Mouse (Mus musculus) liver, embryonic 11.5 days (tissue): ENCODE data around the gene Zfp346. TPM values are rescaled to one million over a fixed set of nuclear protein-coding genes. Genes with fewer than 3 reads are reported as not detected.
A peak's percentile ranks its signal among the peaks of the same experiment; 100 is the strongest.

ENCODE experiments used
- ATAC-seq: fragments of 200-750 bp; cut with Nextera tagmentation; replicated peaks from 2 replicates; pipeline ENCODE4 v1.8.0; 2017; ENCODE audit warnings: moderate number of reproducible peaks, mild to moderate bottlenecking, moderate TSS enrichment, moderate library complexity; ENCODE audit not compliant: low FRiP score
- DNase-seq: peaks from one replicate; pipeline ENCODE4 v3.0.0-alpha.2; 2017; ENCODE audit warnings: low spot score
- H3K27ac ChIP-seq: fragments of 300-500 bp; sonication (generic); 2 replicates; pipeline ENCODE4 v1.5.1; 2014; ENCODE audit warnings: mild to moderate bottlenecking, low read depth, low read length, control low read depth
- H3K27me3 ChIP-seq: fragments of 300-500 bp; sonication (generic); replicated peaks from 2 replicates; pipeline ENCODE4 v1.6.1; 2014; ENCODE audit warnings: low read length, mixed read lengths; ENCODE audit not compliant: control insufficient read depth, insufficient read depth
- H3K36me3 ChIP-seq: fragments of 300-500 bp; sonication (generic); 2 replicates; pipeline ENCODE4 v1.6.1; 2014; ENCODE audit warnings: mild to moderate bottlenecking, low read length, moderate library complexity, mixed read lengths; ENCODE audit not compliant: control insufficient read depth, insufficient read depth
- H3K4me1 ChIP-seq: fragments of 300-500 bp; sonication (generic); replicated peaks from 2 replicates; pipeline ENCODE4 v1.6.1; 2014; ENCODE audit warnings: low read length, mixed read lengths; ENCODE audit not compliant: control insufficient read depth, insufficient read depth
- H3K4me2 ChIP-seq: fragments of 300-500 bp; sonication (generic); 2 replicates; pipeline ENCODE4 v1.6.1; 2014; ENCODE audit warnings: mild to moderate bottlenecking, control low read depth, moderate library complexity
- H3K4me3 ChIP-seq: fragments of 300-500 bp; sonication (generic); 2 replicates; pipeline ENCODE4 v1.5.1; 2014; ENCODE audit warnings: low read depth, low read length, control low read depth
- H3K9ac ChIP-seq: fragments of 300-500 bp; sonication (generic); 2 replicates; pipeline ENCODE4 v1.6.1; 2014; ENCODE audit warnings: low read depth, low read length, control low read depth
- H3K9me3 ChIP-seq: fragments of 300-500 bp; sonication (generic); 2 replicates; pipeline ENCODE4 v1.6.1; 2016; ENCODE audit warnings: low read length, inconsistent platforms, mixed read lengths; ENCODE audit not compliant: control insufficient read depth
- WGBS: fragments of 180-500 bp; shearing (Covaris S2); extraction: QIAGEN DNeasy Blood & Tissue Kit; methylation state at CpG from one replicate; pipeline ENCODE4 v1.1.7; 2014; 5-methylcytosine and 5-hydroxymethylcytosine counted together
- polyA plus RNA-seq: library from polyadenylated mRNA; unstranded; fragments of >200 nt; fragmentation: Nextera tagmentation; extraction: Ambion mirVana; gene quantifications from 2 replicates; pipeline ENCODE4 v1.2.1, GENCODE M21; 2014

The Zfp346 gene
- polyA plus RNA-seq, 1 experiment from 2014 or later, result 18.9 TPM

- Histone ChIP-seq H3K4me3 (peak overlapping the region; percentile 81), H3K4me2 (peak overlapping the region; percentile 87), H3K27me3 (no peaks in the 10 kb centered on the region), H3K4me1 (peaks cover 7% of the 10 kb centered on the region), H3K36me3 (no peaks in the 10 kb centered on the region), H3K27ac (peak overlapping the region; percentile 87), H3K9me3 (no peaks in the 10 kb centered on the region), H3K9ac (peak overlapping the region; percentile 83)
- DNase-seq (no peak), ATAC-seq (peak; percentile 13; the same call in 1 of the 2 replicates)
- WGBS, result 26% methylated on average over 20 of the region's 20 CpGs
Measured at GRCm38 (mm10) chr13:55099066-55099725, 5.9 kb upstream of the Zfp346 start.

DNA sequence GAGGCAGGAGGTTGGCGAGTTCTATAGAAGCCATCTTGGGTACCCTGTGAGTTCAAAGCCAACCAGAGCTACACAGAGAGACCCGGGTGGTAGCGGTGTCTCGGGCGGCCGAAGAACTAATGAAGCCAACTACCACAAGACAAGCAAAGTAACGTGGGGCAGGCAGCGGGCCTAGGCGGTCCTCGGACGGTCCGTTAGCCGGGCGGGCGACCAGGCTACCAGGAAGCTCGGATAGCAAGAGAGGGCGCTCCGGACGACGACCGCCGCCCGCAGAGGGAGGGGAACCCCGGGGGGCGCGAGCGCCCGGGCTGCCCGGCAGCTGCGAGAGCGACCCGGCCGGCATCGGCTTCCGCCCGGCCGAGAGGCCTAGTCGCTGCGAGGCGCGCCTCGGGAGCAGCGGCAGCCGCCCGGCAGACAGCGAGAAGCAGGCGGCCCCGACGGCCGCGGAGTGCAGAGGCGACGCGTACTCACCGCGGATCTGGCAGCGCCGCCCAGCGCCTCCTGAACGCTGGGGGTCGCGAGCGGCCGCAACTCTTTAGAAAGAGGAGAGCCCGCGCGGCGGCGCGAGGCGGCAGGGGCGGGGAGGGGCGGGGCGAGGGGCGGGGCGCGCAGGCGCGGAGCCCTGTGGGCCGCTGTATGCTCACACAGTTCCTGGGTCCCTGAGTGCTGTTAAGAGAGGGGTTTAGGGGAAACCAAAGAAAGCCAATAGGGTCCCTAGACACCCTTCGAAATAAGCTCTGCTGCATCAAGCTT lies 5.2 kb upstream of the Zfp346 start, which contains the start of gene Uimc1:
Gene Uimc1 (minus strand): TSS at position 575 of the 753 bp plus-strand sequence.
- no peaks in the 10 kb centered on the region for H3K9me3 ChIP-seq
- H3K27me3 ChIP-seq, result no peaks in the 10 kb centered on the region
- H3K4me2 ChIP-seq, result peak within 1 kb of the TSS; percentile 87
- H3K4me1 ChIP-seq, result peaks cover 7% of the 10 kb centered on the region
- H3K4me3 ChIP-seq, result peak within 1 kb of the TSS; percentile 81
- H3K36me3 ChIP-seq, result no peaks in the 10 kb centered on the region
- ATAC-seq, result peak; percentile 88
- WGBS, result under 1% methylated on average over 71 of the region's 81 CpGs
- peak within 1 kb of the TSS; percentile 83 for H3K9ac ChIP-seq
- DNase-seq, result peak; percentile 88
- H3K27ac ChIP-seq, result peak within 1 kb of the TSS; percentile 87

GRCm38 (mm10) chr13:55101627-55102026 lies 3.5 kb upstream of the Zfp346 start:
- Histone ChIP-seq H3K4me2 (no peak overlapping the region), H3K9me3 (no peaks in the 10 kb centered on the region), H3K4me1 (peaks cover 14% of the 10 kb centered on the region), H3K27me3 (no peaks in the 10 kb centered on the region), H3K27ac (no peak overlapping the region), H3K9ac (no peak overlapping the region), H3K36me3 (no peaks in the 10 kb centered on the region), H3K4me3 (no peak overlapping the region)
- WGBS, result 89% methylated on average over 11 of the region's 11 CpGs
- DNase-seq (no peak), ATAC-seq (no peak)

- WGBS, result 94% methylated on average over 3 of the region's 3 CpGs
Measured at GRCm38 (mm10) chr13:55102366-55102765, 2.7 kb upstream of the Zfp346 start.

DNA sequence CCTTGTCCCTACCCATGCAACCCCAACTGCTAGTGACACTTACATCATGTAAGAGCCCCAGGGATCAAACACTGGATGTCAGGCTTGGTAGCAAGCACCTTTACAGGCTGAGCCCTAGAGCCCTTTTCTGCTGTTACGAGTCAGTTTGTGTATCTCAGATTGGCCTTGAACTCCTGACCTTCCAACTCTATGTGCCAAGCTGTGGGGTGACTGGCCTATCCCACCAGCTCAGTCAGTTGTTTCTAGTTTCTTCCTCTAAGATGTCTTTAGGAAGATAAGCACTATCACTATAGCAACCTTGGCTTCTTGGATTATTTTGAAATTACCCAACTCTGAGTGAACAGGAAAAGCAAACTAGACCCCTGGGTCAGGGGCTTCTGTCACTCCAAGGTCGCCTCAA lies 1.8 kb upstream of the Zfp346 start:
- 49% methylated on average over 2 of the region's 2 CpGs for WGBS
- no peaks in the 10 kb centered on the region for H3K27me3 ChIP-seq
- peaks cover 17% of the 10 kb centered on the region for H3K4me1 ChIP-seq
- H3K9ac ChIP-seq, result no peak overlapping the region
- ATAC-seq (no peak), DNase-seq (no peak)
- peaks cover 3% of the 10 kb centered on the region; the same call in 1 of the 2 replicates for H3K36me3 ChIP-seq
- H3K27ac ChIP-seq, result no peak overlapping the region
- H3K4me3 ChIP-seq, result no peak overlapping the region
- no peaks in the 10 kb centered on the region for H3K9me3 ChIP-seq
- H3K4me2 ChIP-seq, result no peak overlapping the region

More at GRCm38 (mm10) chr13:55102366-55102765, 2.7 kb upstream of the Zfp346 start:
- Histone ChIP-seq H3K4me1 (peaks cover 17% of the 10 kb centered on the region), H3K36me3 (no peaks in the 10 kb centered on the region), H3K27ac (no peak overlapping the region), H3K9ac (no peak overlapping the region), H3K9me3 (no peaks in the 10 kb centered on the region), H3K4me2 (no peak overlapping the region), H3K27me3 (no peaks in the 10 kb centered on the region), H3K4me3 (no peak overlapping the region)
- ATAC-seq, result no peak
- DNase-seq, result no peak

- H3K27ac ChIP-seq, result peak overlapping the region; percentile 72
- no peaks in the 10 kb centered on the region for H3K9me3 ChIP-seq
- H3K9ac ChIP-seq, result peak overlapping the region; percentile 85
- H3K4me1 ChIP-seq, result peaks cover 10% of the 10 kb centered on the region; the same call in 1 of the 2 replicates
- H3K27me3 ChIP-seq, result no peaks in the 10 kb centered on the region
- peak; percentile 49 for DNase-seq
- H3K4me3 ChIP-seq, result peak overlapping the region; percentile 81
- peak overlapping the region; percentile 95 for H3K4me2 ChIP-seq
- WGBS, result 15% methylated on average over 8 of the region's 8 CpGs
- peak; percentile 18; the same call in 1 of the 2 replicates for ATAC-seq
- H3K36me3 ChIP-seq, result peaks cover 9% of the 10 kb centered on the region; the same call in 1 of the 2 replicates
Measured at GRCm38 (mm10) chr13:55105953-55106691, 1.0 kb downstream of the Zfp346 start.

DNA sequence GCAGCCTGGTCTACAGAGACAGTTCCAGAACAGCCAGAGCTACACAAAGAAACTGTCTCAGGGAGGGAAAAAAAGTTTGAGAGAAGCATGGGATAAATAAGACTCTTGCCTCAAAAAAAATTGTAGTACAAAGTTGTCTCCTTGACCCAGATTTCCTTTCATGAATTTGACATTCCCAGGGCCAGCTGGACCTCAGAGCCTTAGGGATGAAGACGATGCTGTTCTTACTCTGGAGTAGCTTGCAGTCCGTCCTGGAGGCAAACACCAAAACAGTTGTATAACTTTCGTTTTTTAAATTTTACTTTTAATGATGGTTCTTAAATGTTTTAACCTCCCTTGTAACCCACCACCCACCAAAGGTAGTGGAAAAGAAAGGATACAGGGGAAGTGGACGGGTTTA lies 2.0 kb downstream of the Zfp346 start:
- Histone ChIP-seq H3K27me3 (no peaks in the 10 kb centered on the region), H3K9ac (no peak overlapping the region), H3K4me2 (peak overlapping the region; percentile 95; the same call in 1 of the 2 replicates), H3K4me3 (no peak overlapping the region), H3K4me1 (peaks cover 10% of the 10 kb centered on the region; the same call in 1 of the 2 replicates), H3K9me3 (no peaks in the 10 kb centered on the region), H3K36me3 (peaks cover 9% of the 10 kb centered on the region; the same call in 1 of the 2 replicates), H3K27ac (no peak overlapping the region; the same call in 1 of the 2 replicates)
- 88% methylated on average over 4 of the region's 4 CpGs for WGBS
- DNase-seq (no peak), ATAC-seq (no peak)

- 85% methylated on average over 8 of the region's 8 CpGs for WGBS
- Histone ChIP-seq H3K27ac (no peak overlapping the region), H3K4me2 (no peak overlapping the region), H3K4me3 (no peak overlapping the region), H3K9me3 (no peaks in the 10 kb centered on the region), H3K36me3 (peaks cover 9% of the 10 kb centered on the region; the same call in 1 of the 2 replicates), H3K27me3 (no peaks in the 10 kb centered on the region), H3K9ac (no peak overlapping the region), H3K4me1 (peaks cover 10% of the 10 kb centered on the region; the same call in 1 of the 2 replicates)
- DNase-seq, result no peak
- no peak for ATAC-seq
Measured at GRCm38 (mm10) chr13:55107694-55108093, 2.6 kb downstream of the Zfp346 start.
